Mouse (Mus musculus) MEL (cell line): Measurements from ENCODE around the gene Ttc17. TPM values are rescaled to one million over a fixed set of nuclear protein-coding genes. Genes with fewer than 3 reads are reported as not detected.

Experiments
- DNase-seq: peaks from one replicate; pipeline ENCODE4 v3.0.0; 2011; ENCODE audit warnings: low read depth, low spot score
- H3K27ac ChIP-seq: 2 replicates; pipeline ENCODE4 v1.5.1; 2012; ENCODE audit warnings: low read depth, mild to moderate bottlenecking, control low read depth, low read length, moderate library complexity; ENCODE audit not compliant: control insufficient read depth
- H3K27me3 ChIP-seq, 2 experiments: fragments of 150-350 bp in 1 of 2; sonication (generic) in 1 of 2; 2 replicates each; pipeline ENCODE4 v1.6.1; 2012; ENCODE audit warnings: low read length in 2 of 2, mild to moderate bottlenecking in 2 of 2, improper control_type of control experiment in 1 of 2, moderate library complexity in 1 of 2; ENCODE audit not compliant: insufficient read depth in 2 of 2, control insufficient read depth in 1 of 2
- H3K36me3 ChIP-seq, 2 experiments: 2 replicates each; pipeline ENCODE4 v1.6.1; 2012 to 2014; ENCODE audit warnings: low read length in 2 of 2, improper control_type of control experiment in 1 of 2, inconsistent platforms in 1 of 2, mild to moderate bottlenecking in 1 of 2; ENCODE audit not compliant: insufficient read depth in 2 of 2, control insufficient read depth in 1 of 2
- H3K4me1 ChIP-seq, 2 experiments: fragments of 150-350 bp in 1 of 2; sonication (generic) in 1 of 2; 2 replicates each; pipeline ENCODE4 v1.6.1; 2012; ENCODE audit warnings: low read length in 2 of 2, improper control_type of control experiment in 1 of 2, mild to moderate bottlenecking in 1 of 2; ENCODE audit not compliant: insufficient read depth in 2 of 2, control insufficient read depth in 1 of 2
- H3K4me3 ChIP-seq, 2 experiments: fragments of 150-350 bp in 1 of 2; sonication (generic) in 1 of 2; 2 replicates each; pipeline ENCODE4 v1.5.1; 2012; ENCODE audit warnings: low read depth in 2 of 2, low read length in 2 of 2, mild to moderate bottlenecking in 2 of 2, moderate library complexity in 2 of 2, control low read depth in 1 of 2, improper control_type of control experiment in 1 of 2; ENCODE audit not compliant: control insufficient read depth in 1 of 2, insufficient read depth in 1 of 2
- H3K79me2 ChIP-seq: 2 replicates; pipeline ENCODE4 v1.6.1; 2012; ENCODE audit warnings: mild to moderate bottlenecking, low read length, moderate library complexity; ENCODE audit not compliant: control insufficient read depth, poor library complexity, insufficient read depth
- H3K9ac ChIP-seq: 2 replicates; pipeline ENCODE4 v1.6.1; 2012; ENCODE audit warnings: low read depth, mild to moderate bottlenecking, control low read depth, low read length, moderate library complexity; ENCODE audit not compliant: control insufficient read depth, poor library complexity, severe bottlenecking
- H3K9me3 ChIP-seq: fragments of 150-350 bp; sonication (generic); replicated peaks from 2 replicates; pipeline ENCODE4 v1.6.1; 2012; ENCODE audit warnings: mild to moderate bottlenecking, low read length, improper control_type of control experiment, moderate library complexity; ENCODE audit not compliant: insufficient read depth
- CHD1 ChIP-seq: IDR thresholded peaks from 2 replicates; pipeline ENCODE4 v1.6.1; 2012; ENCODE audit warnings: low read depth, mild to moderate bottlenecking, inconsistent platforms, low read length, improper control_type of control experiment
- ELF1 ChIP-seq: IDR thresholded peaks from 2 replicates; pipeline ENCODE4 v1.6.1; 2014; ENCODE audit warnings: low read depth, mild to moderate bottlenecking, inconsistent platforms, low read length, improper control_type of control experiment, moderate library complexity
- ETS1 ChIP-seq: IDR thresholded peaks from 2 replicates; pipeline ENCODE4 v1.6.1; 2012; ENCODE audit warnings: low read depth, mild to moderate bottlenecking, inconsistent platforms, low read length, improper control_type of control experiment, moderate library complexity
- GABPA ChIP-seq: IDR thresholded peaks from 2 replicates; pipeline ENCODE4 v1.6.1; 2012; ENCODE audit warnings: low read depth, mild to moderate bottlenecking, inconsistent platforms, low read length, improper control_type of control experiment, moderate library complexity
- JUND ChIP-seq: IDR thresholded peaks from 2 replicates; pipeline ENCODE4 v1.6.1; 2011; ENCODE audit warnings: low read depth, mild to moderate bottlenecking, improper control_type of control experiment, low read length
- KAT2A ChIP-seq: conservative IDR thresholded peaks from 2 replicates; pipeline ENCODE4 v1.6.1; 2012; ENCODE audit warnings: low read depth, low read length, improper control_type of control experiment, inconsistent platforms
- MAFK ChIP-seq: IDR thresholded peaks from 2 replicates; pipeline ENCODE4 v1.6.1; 2011; ENCODE audit warnings: low read depth, mild to moderate bottlenecking, low read length, improper control_type of control experiment, borderline replicate concordance
- MAX ChIP-seq: IDR thresholded peaks from 2 replicates; pipeline ENCODE4 v1.6.1; 2011; ENCODE audit warnings: low read length, improper control_type of control experiment
- MAZ ChIP-seq: IDR thresholded peaks from 2 replicates; pipeline ENCODE4 v1.6.1; 2012; ENCODE audit warnings: low read depth, mild to moderate bottlenecking, inconsistent platforms, low read length, improper control_type of control experiment
- MEF2A ChIP-seq: IDR thresholded peaks from 2 replicates; pipeline ENCODE4 v1.6.1; 2014; ENCODE audit warnings: low read depth, mild to moderate bottlenecking, inconsistent platforms, low read length, improper control_type of control experiment; ENCODE audit not compliant: poor library complexity, insufficient replicate concordance, severe bottlenecking; ENCODE audit errors: extremely low read depth
- MXI1 ChIP-seq: IDR thresholded peaks from 2 replicates; pipeline ENCODE4 v1.6.1; 2011; ENCODE audit warnings: mild to moderate bottlenecking, low read depth, low read length, improper control_type of control experiment
- MYB ChIP-seq: IDR thresholded peaks from 2 replicates; pipeline ENCODE4 v1.6.1; 2011; ENCODE audit warnings: mild to moderate bottlenecking, low read depth, low read length, improper control_type of control experiment
- NELFE ChIP-seq: IDR thresholded peaks from 2 replicates; pipeline ENCODE4 v1.6.1; 2011; ENCODE audit warnings: low read depth, low read length, improper control_type of control experiment
- NRF1 ChIP-seq: IDR thresholded peaks from 2 replicates; pipeline ENCODE4 v1.6.1; 2014; ENCODE audit warnings: low read depth, mild to moderate bottlenecking, inconsistent platforms, low read length, improper control_type of control experiment, moderate library complexity; ENCODE audit not compliant: poor library complexity, insufficient read depth, severe bottlenecking
- POLR2A ChIP-seq, 2 experiments: IDR thresholded peaks; 2 replicates each; pipeline ENCODE4 v1.6.1; 2011 to 2012; ENCODE audit warnings: low read length in 2 of 2, mild to moderate bottlenecking in 2 of 2, control low read depth in 1 of 2, improper control_type of control experiment in 1 of 2, low read depth in 1 of 2, moderate library complexity in 1 of 2; ENCODE audit not compliant: control insufficient read depth in 1 of 2, insufficient read depth in 1 of 2, poor library complexity in 1 of 2
- POLR2AphosphoS5 ChIP-seq: IDR thresholded peaks from 2 replicates; pipeline ENCODE4 v1.6.1; 2012; ENCODE audit warnings: low read depth, borderline replicate concordance, mild to moderate bottlenecking, inconsistent platforms, low read length, moderate library complexity, mixed read lengths
- RAD21 ChIP-seq: IDR thresholded peaks from 2 replicates; pipeline ENCODE4 v1.6.1; 2011; ENCODE audit warnings: mild to moderate bottlenecking, low read depth, low read length, improper control_type of control experiment
- RCOR1 ChIP-seq: IDR thresholded peaks from 2 replicates; pipeline ENCODE4 v1.6.1; 2012; ENCODE audit warnings: low read depth, mild to moderate bottlenecking, inconsistent platforms, low read length, improper control_type of control experiment
- SIN3A ChIP-seq: IDR thresholded peaks from 2 replicates; pipeline ENCODE4 v1.6.1; 2012; ENCODE audit warnings: low read length, improper control_type of control experiment, inconsistent platforms
- SMC3 ChIP-seq: IDR thresholded peaks from 2 replicates; pipeline ENCODE4 v1.6.1; 2011; ENCODE audit warnings: low read depth, low read length, improper control_type of control experiment
- TBP ChIP-seq: IDR thresholded peaks from 2 replicates; pipeline ENCODE4 v1.8.0; 2011; ENCODE audit warnings: low read depth, low read length, improper control_type of control experiment
- TCF12 ChIP-seq: IDR thresholded peaks from 2 replicates; pipeline ENCODE4 v1.6.1; 2014; ENCODE audit warnings: low read depth, mild to moderate bottlenecking, inconsistent platforms, low read length, improper control_type of control experiment, moderate library complexity
- UBTF ChIP-seq: IDR thresholded peaks from 2 replicates; pipeline ENCODE4 v1.6.1; 2012; ENCODE audit warnings: low read depth, mild to moderate bottlenecking, inconsistent platforms, low read length, improper control_type of control experiment, moderate library complexity, borderline replicate concordance; ENCODE audit not compliant: insufficient read depth
- USF2 ChIP-seq, 2 experiments: IDR thresholded peaks; 2 replicates each; pipeline ENCODE4 v1.6.1; 2011 to 2012; ENCODE audit warnings: improper control_type of control experiment in 2 of 2, low read length in 2 of 2, borderline replicate concordance in 1 of 2, inconsistent platforms in 1 of 2, low read depth in 1 of 2, mild to moderate bottlenecking in 1 of 2; ENCODE audit not compliant: insufficient read depth in 1 of 2
- ZC3H11A ChIP-seq: IDR thresholded peaks from 2 replicates; pipeline ENCODE4 v1.6.1; 2012; ENCODE audit warnings: low read depth, mild to moderate bottlenecking, inconsistent platforms, low read length, improper control_type of control experiment
- ZKSCAN1 ChIP-seq: IDR thresholded peaks from 2 replicates; pipeline ENCODE4 v1.6.1; 2012; ENCODE audit warnings: low read depth, mild to moderate bottlenecking, inconsistent platforms, low read length, improper control_type of control experiment, moderate library complexity
- ZMIZ1 ChIP-seq: IDR thresholded peaks from 2 replicates; pipeline ENCODE4 v1.6.1; 2012; ENCODE audit warnings: low read depth, mild to moderate bottlenecking, inconsistent platforms, low read length, improper control_type of control experiment, moderate library complexity
- polyA plus RNA-seq, 2 experiments: library from polyadenylated mRNA; stranded (reverse) in 1 of 2; unstranded in 1 of 2; fragments of >175 nt in 1 of 2; fragments of >200 nt in 1 of 2; gene quantifications; 2 replicates each; pipeline versions ENCODE4 v1.2.1 to v1.2.4; 2012; ENCODE audit warnings: low replicate concordance in 2 of 2, low read depth in 1 of 2; ENCODE audit not compliant: insufficient read length in 2 of 2, insufficient read depth in 1 of 2, missing spikeins in 1 of 2
- total RNA-seq: library from RNA; depleted of rRNA; stranded (reverse); fragments of 300-350 nt; gene quantifications from 2 replicates; pipeline ENCODE4 v1.2.3, GENCODE M21; 2012

The Ttc17 gene
- total and polyA plus RNA-seq, 3 experiments: 7.0 to 10.2 TPM; not detected in 1

DNA sequence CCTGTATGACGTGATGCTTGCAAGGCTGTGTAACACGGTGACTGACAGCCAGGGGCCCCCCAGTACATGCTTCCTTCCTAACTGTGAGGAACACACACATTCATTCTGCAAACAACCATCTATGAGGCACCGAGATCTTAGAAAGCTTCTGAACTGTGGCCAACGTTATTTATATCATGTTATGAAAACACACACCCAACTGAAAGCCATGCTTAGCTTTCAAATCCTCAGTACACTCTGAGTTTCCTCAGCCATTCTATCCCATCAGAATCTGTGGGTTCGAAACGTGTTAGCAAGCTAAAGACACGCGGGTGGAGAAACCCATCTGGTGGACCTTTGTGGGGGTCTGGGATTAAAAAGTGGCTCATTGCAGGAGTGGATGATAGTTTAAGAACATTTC is 137.7 kb downstream of the Ttc17 start:
- Histone ChIP-seq H3K4me3 (no peak overlapping the region), H3K79me2 (no peaks in the 10 kb centered on the region), H3K27ac (no peak overlapping the region), H3K9ac (no peak overlapping the region), H3K36me3 (peaks cover 0 to 6% of the 10 kb centered on the region in 2 experiments; a peak in 2 of 4 replicates), H3K27me3 (peaks cover 0 to under 1% of the 10 kb centered on the region in 2 experiments; a peak in 1 of 4 replicates), H3K4me1 (peaks cover 2 to 27% of the 10 kb centered on the region in 2 experiments; a peak in 3 of 4 replicates), H3K9me3 (no peaks in the 10 kb centered on the region)
- no peak for DNase-seq
- TF ChIP-seq GABPA (no peak), MAZ (no peak), MAFK (no peak), RAD21 (no peak), ZKSCAN1 (no peak), TBP (no peak), UBTF (no peak), ZMIZ1 (no peak), USF2 (IDR thresholded peaks at IDR 0.05; ENCODE audit: borderline replicate concordance in 1 of 2, insufficient read depth in 1 of 2, low read depth in 1 of 2, low read length in 2 of 2) (no peak), SMC3 (no peak), MAX (no peak), POLR2AphosphoS5 (no peak), SIN3A (no peak), TCF12 (no peak), RCOR1 (no peak), ETS1 (no peak), MXI1 (no peak), ZC3H11A (no peak), NELFE (no peak), CHD1 (no peak)

DNA sequence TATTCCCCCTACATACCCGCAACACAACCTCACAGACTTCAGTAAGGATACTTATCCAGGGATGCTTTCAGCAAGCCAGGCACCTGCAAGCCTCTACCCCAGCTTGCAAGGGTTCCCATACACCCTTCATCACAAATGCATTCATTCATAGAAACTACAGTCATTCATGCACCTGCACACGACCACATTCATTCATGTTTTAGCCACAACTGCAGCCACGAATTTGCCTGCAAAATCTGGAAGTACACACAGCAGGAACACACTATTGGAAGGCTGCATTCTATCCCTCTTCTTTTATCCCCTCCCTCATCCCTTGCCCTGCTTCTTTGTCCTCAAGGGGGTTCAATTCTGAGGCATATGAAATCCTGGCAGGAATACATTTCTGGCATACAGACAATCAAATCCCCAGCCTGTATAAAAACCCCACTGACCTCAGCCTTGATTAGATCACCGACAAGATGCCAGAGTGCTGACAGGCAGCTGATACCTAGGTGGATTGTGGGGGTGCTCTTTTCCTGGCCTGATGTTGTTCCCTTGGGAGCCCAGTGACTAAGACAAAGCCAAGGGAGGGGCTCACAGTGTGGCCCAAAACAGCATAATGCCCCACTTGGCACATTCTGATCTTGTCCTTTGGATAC is 139.2 kb downstream of the Ttc17 start:
- no peak for TF ChIP-seq ETS1
- TF ChIP-seq TBP: no peak
- no peak for TF ChIP-seq ELF1
- no peak for TF ChIP-seq TCF12
- TF ChIP-seq RCOR1: no peak
- TF ChIP-seq MEF2A: no peak
- no peak for TF ChIP-seq POLR2A (IDR thresholded peaks at IDR 0.05; ENCODE audit: control insufficient read depth in 1 of 2, insufficient read depth in 1 of 2, low read depth in 1 of 2, low read length in 2 of 2, poor library complexity in 1 of 2)
- TF ChIP-seq MYB: no peak
- no peak for TF ChIP-seq JUND
- no peak for TF ChIP-seq KAT2A
- no peak for TF ChIP-seq ZKSCAN1
- TF ChIP-seq MXI1: no peak
- TF ChIP-seq NRF1: no peak
- Histone ChIP-seq H3K9me3 (no peaks in the 10 kb centered on the region), H3K9ac (no peak overlapping the region), H3K27ac (no peak overlapping the region), H3K4me1 (peaks cover 2 to 19% of the 10 kb centered on the region in 2 experiments; a peak in 3 of 4 replicates), H3K79me2 (no peaks in the 10 kb centered on the region), H3K4me3 (no peak overlapping the region), H3K27me3 (peaks cover 0 to 1% of the 10 kb centered on the region in 2 experiments; a peak in 1 of 4 replicates), H3K36me3 (peaks cover 0 to 6% of the 10 kb centered on the region in 2 experiments; a peak in 2 of 4 replicates)
- no peak for DNase-seq
